Comparison of ENCODE assay signal across 8 mouse cellular contexts in genomic region chr5:36988781-36989624, GRCm38 (mm10). TPM values are rescaled to one million over a fixed set of nuclear protein-coding genes. Genes with fewer than 3 reads are reported as not detected.
DNase-seq lines count a peak whose midpoint lies in the region; ATAC-seq lines count a peak whose summit lies in the region.

Wfs1 (minus strand) TSS chr5:36989205.

- ATAC-seq in hindbrain, embryonic 14.5 days (ENCODE audit: low FRiP score): peak; percentile 97

- H3K36me3 ChIP-seq in hindbrain, embryonic 14.5 days (replicated peaks; ENCODE audit: control insufficient read depth, insufficient read depth): no peaks in the 10 kb centered on the region

- H3K9me3 ChIP-seq in hindbrain, embryonic 14.5 days (ENCODE audit: control insufficient read depth, low read length): no peaks in the 10 kb centered on the region

- H3K9ac ChIP-seq in hindbrain, embryonic 14.5 days: peak within 1 kb of the TSS; percentile 59

- WGBS in hindbrain, embryonic 14.5 days: under 1% methylated on average over 60 of the region's 60 CpGs

- H3K27ac ChIP-seq in hindbrain, embryonic 14.5 days: no peak within 1 kb of the TSS

- peak; percentile 99 for DNase-seq in R1 (ENCODE audit: low read depth, low spot score)
- DNase-seq in cerebellum, postnatal 14 days: peak; percentile 96 to 97
- DNase-seq in frontal cortex, postnatal 36 days (ENCODE audit: low spot score in 2 of 2): peak; percentile 92 to 97
- DNase-seq in hindbrain, embryonic 14.5 days (ENCODE audit: low spot score): peak; percentile 91
- DNase-seq in layer of hippocampus, postnatal 25 days (ENCODE audit: extremely low spot score in 1 of 2, low spot score in 1 of 2): peak; percentile 79 to 87
- DNase-seq in lung, postnatal 14 days: peak; percentile 96
- DNase-seq in ovary, postnatal 36 days (ENCODE audit: low spot score): peak; percentile 96
- DNase-seq in thymus, postnatal 14 days: peak; percentile 94

- no peaks in the 10 kb centered on the region for H3K27me3 ChIP-seq in hindbrain, embryonic 14.5 days (ENCODE audit: control insufficient read depth, insufficient read depth, low read length)

- peak within 1 kb of the TSS; percentile 47 for H3K4me3 ChIP-seq in hindbrain, embryonic 14.5 days (replicated peaks; ENCODE audit: low read length)

- H3K4me2 ChIP-seq in hindbrain, embryonic 14.5 days (replicated peaks): peak within 1 kb of the TSS; percentile 90

- no peaks in the 10 kb centered on the region for H3K4me1 ChIP-seq in hindbrain, embryonic 14.5 days (replicated peaks; ENCODE audit: control insufficient read depth, insufficient read depth, low read length)

RNA-seq across cellular contexts. Expression of gene Wfs1, which starts in this region (rescaled TPM):
- 6.8 and 8.4 TPM in 2 replicates for polyA plus RNA-seq in hindbrain, embryonic 14.5 days (2014; fragmentation: Nextera tagmentation; extraction: Ambion mirVana)
- total RNA-seq in layer of hippocampus, postnatal 25 days (2021): 100 to 1,000 TPM; 191 to 192 TPM
